Mouse (Mus musculus) embryonic facial prominence, embryonic 10.5 days (tissue): ENCODE data around the gene Ube2q2. TPM values are rescaled to one million over a fixed set of nuclear protein-coding genes. Genes with fewer than 3 reads are reported as not detected.
"Not testable (repeated sequence)": the region's sequence is repeated elsewhere in the genome, so short reads cannot be mapped to it uniquely, and the experiment has no call there.

ENCODE experiments used
- DNase-seq: peaks from one replicate; pipeline ENCODE4 v3.0.0-alpha.2; 2017; ENCODE audit warnings: low spot score
- H3K27ac ChIP-seq: fragments of 300-500 bp; sonication (generic); replicated peaks from 2 replicates; pipeline ENCODE4 v1.5.1; 2016; ENCODE audit warnings: mild to moderate bottlenecking
- H3K27me3 ChIP-seq: fragments of 300-500 bp; sonication (generic); replicated peaks from 2 replicates; pipeline ENCODE4 v1.6.1; 2016; ENCODE audit warnings: low read depth, mild to moderate bottlenecking; ENCODE audit not compliant: poor library complexity, severe bottlenecking
- H3K36me3 ChIP-seq: fragments of 300-500 bp; sonication (generic); replicated peaks from 2 replicates; pipeline ENCODE4 v1.6.1; 2016; ENCODE audit warnings: mild to moderate bottlenecking, moderate library complexity
- H3K4me1 ChIP-seq: fragments of 300-500 bp; sonication (generic); 2 replicates; pipeline ENCODE4 v1.6.1; 2016
- H3K4me3 ChIP-seq: fragments of 300-500 bp; sonication (generic); 2 replicates; pipeline ENCODE4 v1.5.1; 2016; ENCODE audit warnings: mild to moderate bottlenecking, moderate library complexity
- H3K9me3 ChIP-seq: fragments of 300-500 bp; sonication (generic); 2 replicates; pipeline ENCODE4 v1.6.1; 2016; ENCODE audit warnings: mild to moderate bottlenecking
- WGBS: fragments of 180-500 bp; shearing (Covaris S2); methylation state at CpG from one replicate; pipeline ENCODE4 v1.1.7; 2016; 5-methylcytosine and 5-hydroxymethylcytosine counted together
- polyA plus RNA-seq: library from polyadenylated mRNA; unstranded; fragments of >200 nt; fragmentation: Nextera tagmentation; extraction: Ambion mirVana; gene quantifications from 2 replicates; pipeline ENCODE4 v1.2.1, GENCODE M21; 2016

Gene Ube2q2
- polyA plus RNA-seq: 37.7 and 42.2 TPM in 2 replicates

DNA sequence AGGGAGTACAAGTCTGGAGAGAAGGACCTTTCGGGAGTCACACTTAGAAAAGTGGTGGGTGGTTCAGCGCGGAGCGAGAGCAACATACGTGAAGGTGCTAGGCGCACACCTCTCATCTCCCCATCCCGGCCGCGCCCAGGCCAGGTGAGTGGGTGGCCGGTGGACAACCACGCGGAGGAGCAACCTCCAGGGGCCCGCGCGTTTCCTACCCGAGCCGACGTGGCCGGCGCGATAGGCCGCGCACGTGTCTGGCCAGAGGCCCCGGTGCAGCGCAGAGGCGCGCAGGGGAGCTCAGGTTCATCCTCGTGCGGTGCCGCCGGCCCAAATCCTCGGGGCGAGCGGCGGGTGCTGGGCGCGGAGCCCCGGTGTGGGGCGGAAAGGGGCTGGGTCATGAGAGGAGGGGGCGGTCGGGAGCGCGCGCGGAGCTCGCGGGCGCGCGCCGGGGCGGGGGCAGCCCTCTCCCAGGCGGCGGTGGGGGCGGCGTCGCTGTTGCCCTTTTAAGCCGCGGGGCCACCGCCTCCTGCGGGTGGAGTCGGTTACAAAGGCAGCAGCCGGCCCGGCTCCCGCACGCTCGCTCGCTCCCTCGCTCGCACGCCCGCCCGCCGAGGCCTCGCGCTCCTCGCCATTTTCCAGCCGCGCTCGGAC, at the start of gene Ube2q2:
Gene Ube2q2, plus strand, starts transcription at position 1 of the 645 bp plus-strand sequence.
- no peaks in the 10 kb centered on the region for H3K9me3 ChIP-seq
- peaks cover 24% of the 10 kb centered on the region for H3K4me1 ChIP-seq
- H3K36me3 ChIP-seq: peaks cover 12% of the 10 kb centered on the region
- peak; percentile 90 for DNase-seq
- peak within 1 kb of the TSS; percentile 94 for H3K27ac ChIP-seq
- under 1% methylated on average over 81 of the region's 81 CpGs for WGBS
- peak within 1 kb of the TSS; percentile 91 for H3K4me3 ChIP-seq
- H3K27me3 ChIP-seq: peaks cover 10% of the 10 kb centered on the region

DNA sequence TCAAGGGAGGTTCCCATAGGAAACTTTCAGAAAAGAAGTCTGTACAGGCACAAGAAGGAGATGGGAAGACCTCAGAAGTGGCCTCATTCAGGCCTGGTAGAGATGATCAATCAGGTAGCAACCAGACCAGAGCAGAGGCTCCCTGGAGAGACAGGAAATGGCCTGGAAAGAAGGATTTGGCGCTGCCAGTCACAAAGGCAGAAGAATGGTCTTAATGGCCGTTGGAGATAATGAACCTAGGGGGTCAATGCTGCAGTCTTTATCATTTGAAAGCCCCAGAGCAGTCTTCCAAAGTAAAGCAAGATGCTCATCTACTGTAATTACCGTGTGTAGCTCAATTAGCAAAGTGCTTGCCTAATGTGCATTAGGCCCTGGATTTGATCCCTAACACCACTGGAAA, 47.5 kb upstream of the Ube2q2 start:
- Histone ChIP-seq H3K4me3 (no peak overlapping the region), H3K27ac (no peak overlapping the region), H3K27me3 (no peaks in the 10 kb centered on the region), H3K36me3 (no peaks in the 10 kb centered on the region), H3K9me3 (0 out of 2 replicates have a peak, but pooled peaks cover 2% of the 10 kb centered on the region), H3K4me1 (0 out of 2 replicates have a peak, but pooled peaks cover 7% of the 10 kb centered on the region)
- DNase-seq: no peak
- 52% methylated on average over 3 of the region's 3 CpGs for WGBS

- Histone ChIP-seq H3K27me3 (no peaks in the 10 kb centered on the region), H3K9me3 (0 out of 2 replicates have a peak, but pooled peaks cover 2% of the 10 kb centered on the region), H3K36me3 (no peaks in the 10 kb centered on the region), H3K4me1 (0 out of 2 replicates have a peak, but pooled peaks cover 5% of the 10 kb centered on the region), H3K27ac (no peak overlapping the region), H3K4me3 (no peak overlapping the region)
- no peak for DNase-seq
- WGBS: 91% methylated on average over 8 of the region's 8 CpGs
Measured at GRCm38 (mm10) chr9:55102186-55102835, 46.3 kb upstream of the Ube2q2 start.

GRCm38 (mm10) chr9:55102931-55103630, 45.6 kb upstream of the Ube2q2 start:
- WGBS: 91% methylated on average over 5 of the region's 5 CpGs
- no peaks in the 10 kb centered on the region for H3K27me3 ChIP-seq

DNA sequence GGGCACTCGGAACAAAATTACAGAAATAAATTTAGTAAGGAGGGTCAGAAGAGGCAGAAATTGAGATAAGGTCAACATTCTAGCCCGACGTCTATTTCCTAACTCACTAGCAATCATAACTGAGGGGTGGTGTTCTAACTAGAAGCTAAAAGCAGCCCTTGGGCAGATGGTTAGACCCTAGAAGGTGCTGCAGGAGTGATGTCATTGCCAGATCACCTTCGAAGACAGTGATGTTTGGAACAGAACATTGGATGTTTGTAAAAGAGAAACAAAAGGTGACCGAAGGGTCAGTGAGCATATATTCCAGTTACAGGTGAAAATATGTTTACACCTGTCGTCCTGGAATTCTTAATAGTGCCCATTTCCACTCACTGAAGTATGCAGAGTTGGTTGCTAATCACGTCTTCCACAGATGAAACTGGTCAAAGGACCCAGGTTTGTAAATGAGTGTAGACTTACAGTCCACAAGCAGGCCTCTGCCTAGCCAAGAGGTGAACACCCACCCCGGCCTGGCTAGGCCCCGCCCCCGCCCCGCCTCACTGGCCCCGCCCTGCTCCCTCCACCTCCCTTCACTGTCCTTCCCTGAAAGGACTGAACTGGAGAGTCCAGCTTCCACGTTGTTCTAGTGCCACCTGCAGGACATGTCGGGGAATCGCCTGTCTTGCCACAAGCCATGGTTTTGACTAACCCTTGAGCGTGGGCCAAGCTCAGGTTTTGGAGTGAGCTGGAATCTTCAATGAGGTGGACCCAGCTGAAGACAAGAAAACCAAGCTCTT, 38.4 kb upstream of the Ube2q2 start:
- Histone ChIP-seq H3K9me3 (no peaks in the 10 kb centered on the region), H3K4me3 (no peak overlapping the region), H3K27me3 (no peaks in the 10 kb centered on the region), H3K36me3 (no peaks in the 10 kb centered on the region), H3K27ac (no peak overlapping the region), H3K4me1 (peaks cover 9% of the 10 kb centered on the region; the same call in 1 of the 2 replicates)
- DNase-seq: peak; percentile 90
- 32% methylated on average over 16 of the region's 16 CpGs for WGBS

More at GRCm38 (mm10) chr9:55102931-55103630, 45.6 kb upstream of the Ube2q2 start:
- Histone ChIP-seq H3K36me3 (no peaks in the 10 kb centered on the region), H3K4me3 (no peak overlapping the region), H3K9me3 (0 out of 2 replicates have a peak, but pooled peaks cover 2% of the 10 kb centered on the region), H3K27ac (no peak overlapping the region), H3K4me1 (0 out of 2 replicates have a peak, but pooled peaks cover 5% of the 10 kb centered on the region)
- no peak for DNase-seq

GRCm38 (mm10) chr9:55110835-55111217, 37.8 kb upstream of the Ube2q2 start:
- DNase-seq, H3K4me3 ChIP-seq, H3K9me3 ChIP-seq, H3K27ac ChIP-seq, H3K36me3 ChIP-seq, H3K27me3 ChIP-seq: not testable (repeated sequence)
- H3K4me1 ChIP-seq: peaks cover 12% of the 10 kb centered on the region; the same call in 1 of the 2 replicates
- 13% methylated on average over 3 of the region's 3 CpGs for WGBS

DNA sequence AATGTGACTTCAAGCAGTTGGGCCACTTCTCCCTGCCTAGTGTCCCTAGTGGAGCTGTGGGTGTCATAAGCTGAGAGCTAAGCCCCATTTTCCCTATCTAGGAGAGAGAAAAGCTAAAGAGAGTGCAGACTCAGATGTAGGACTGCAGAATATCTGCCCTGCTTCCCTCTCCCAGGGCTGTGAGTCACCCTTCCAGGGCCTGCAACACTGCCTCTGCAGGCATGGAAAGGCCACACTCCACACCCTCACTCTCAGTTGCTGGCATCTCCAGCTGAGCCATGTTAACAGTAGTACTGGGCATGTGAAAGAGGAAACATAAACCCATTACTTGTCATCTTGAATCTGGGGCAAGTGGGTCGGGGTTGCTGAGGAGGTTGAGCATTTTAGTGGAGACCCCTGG, 33.9 kb upstream of the Ube2q2 start:
- WGBS: 74% methylated on average over 1 of the region's 1 CpGs
- Histone ChIP-seq H3K4me1 (peaks cover 12% of the 10 kb centered on the region; the same call in 1 of the 2 replicates), H3K36me3 (no peaks in the 10 kb centered on the region), H3K9me3 (no peaks in the 10 kb centered on the region), H3K27ac (no peak overlapping the region), H3K4me3 (no peak overlapping the region), H3K27me3 (no peaks in the 10 kb centered on the region)
- DNase-seq: no peak

- Histone ChIP-seq H3K27me3 (no peaks in the 10 kb centered on the region), H3K36me3 (no peaks in the 10 kb centered on the region), H3K9me3 (no peaks in the 10 kb centered on the region), H3K4me3 (no peak overlapping the region), H3K27ac (no peak overlapping the region), H3K4me1 (peaks cover 13% of the 10 kb centered on the region)
- WGBS: 92% methylated on average over 5 of the region's 5 CpGs
- DNase-seq: no peak
Measured at GRCm38 (mm10) chr9:55117293-55118055, 31.2 kb upstream of the Ube2q2 start.

GRCm38 (mm10) chr9:55122586-55122985, 26.1 kb upstream of the Ube2q2 start:
- peaks cover 10% of the 10 kb centered on the region for H3K4me1 ChIP-seq
- DNase-seq: peak; percentile 20
- no peak overlapping the region for H3K4me3 ChIP-seq
- H3K27ac ChIP-seq: no peak overlapping the region
- H3K27me3 ChIP-seq: no peaks in the 10 kb centered on the region
- no peaks in the 10 kb centered on the region for H3K36me3 ChIP-seq
- WGBS: 46% methylated on average over 3 of the region's 3 CpGs
- no peaks in the 10 kb centered on the region for H3K9me3 ChIP-seq

DNA sequence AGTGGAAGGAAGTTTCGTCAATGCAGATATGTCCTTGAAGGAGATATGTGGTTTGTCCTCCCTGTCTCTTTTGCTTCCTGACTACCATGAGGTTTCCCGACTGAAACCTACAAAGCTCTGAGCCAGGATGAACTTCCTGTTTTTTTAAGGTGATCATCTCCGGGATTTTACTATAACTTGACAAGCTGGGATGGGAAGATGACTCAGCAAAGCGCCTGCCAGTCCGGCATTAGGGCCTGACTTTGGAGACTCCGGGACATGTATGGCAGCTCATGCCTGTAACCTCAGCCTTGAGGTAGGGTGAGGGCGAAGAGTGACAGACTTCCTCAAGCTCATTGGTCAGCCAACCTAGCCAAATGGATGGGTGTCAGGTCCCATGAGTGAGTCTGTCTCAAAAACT, 22.9 kb upstream of the Ube2q2 start:
- WGBS: 88% methylated on average over 7 of the region's 7 CpGs
- DNase-seq: no peak
- no peak overlapping the region for H3K27ac ChIP-seq

GRCm38 (mm10) chr9:55126295-55126694, 22.4 kb upstream of the Ube2q2 start:
- Histone ChIP-seq H3K36me3 (no peaks in the 10 kb centered on the region), H3K27me3 (no peaks in the 10 kb centered on the region), H3K4me3 (no peak overlapping the region), H3K4me1 (peaks cover 10% of the 10 kb centered on the region), H3K9me3 (no peaks in the 10 kb centered on the region), H3K27ac (no peak overlapping the region)
- 79% methylated on average over 1 of the region's 1 CpGs for WGBS
- no peak for DNase-seq

More for the DNA sequence above, 22.9 kb upstream of the Ube2q2 start:
- Histone ChIP-seq H3K36me3 (no peaks in the 10 kb centered on the region), H3K27me3 (no peaks in the 10 kb centered on the region), H3K4me3 (no peak overlapping the region), H3K9me3 (no peaks in the 10 kb centered on the region), H3K4me1 (peaks cover 10% of the 10 kb centered on the region)
